Mouse (Mus musculus) layer of hippocampus, postnatal 36 days (tissue): ENCODE measurements at regions not wholly inside any gene's neighbourhood (a gene's known extent, or its start where the extent isn't known, plus 50 kb on each side); places are given as distances from the start of the nearest gene placed in this dataset.
"Not testable (repeated sequence)": the region's sequence is repeated elsewhere in the genome, so short reads cannot be mapped to it uniquely, and the experiment has no call there.

Experiments used
- DNase-seq, 2 experiments: peaks; one replicate each; pipeline ENCODE4 v3.0.0; 2022

DNA sequence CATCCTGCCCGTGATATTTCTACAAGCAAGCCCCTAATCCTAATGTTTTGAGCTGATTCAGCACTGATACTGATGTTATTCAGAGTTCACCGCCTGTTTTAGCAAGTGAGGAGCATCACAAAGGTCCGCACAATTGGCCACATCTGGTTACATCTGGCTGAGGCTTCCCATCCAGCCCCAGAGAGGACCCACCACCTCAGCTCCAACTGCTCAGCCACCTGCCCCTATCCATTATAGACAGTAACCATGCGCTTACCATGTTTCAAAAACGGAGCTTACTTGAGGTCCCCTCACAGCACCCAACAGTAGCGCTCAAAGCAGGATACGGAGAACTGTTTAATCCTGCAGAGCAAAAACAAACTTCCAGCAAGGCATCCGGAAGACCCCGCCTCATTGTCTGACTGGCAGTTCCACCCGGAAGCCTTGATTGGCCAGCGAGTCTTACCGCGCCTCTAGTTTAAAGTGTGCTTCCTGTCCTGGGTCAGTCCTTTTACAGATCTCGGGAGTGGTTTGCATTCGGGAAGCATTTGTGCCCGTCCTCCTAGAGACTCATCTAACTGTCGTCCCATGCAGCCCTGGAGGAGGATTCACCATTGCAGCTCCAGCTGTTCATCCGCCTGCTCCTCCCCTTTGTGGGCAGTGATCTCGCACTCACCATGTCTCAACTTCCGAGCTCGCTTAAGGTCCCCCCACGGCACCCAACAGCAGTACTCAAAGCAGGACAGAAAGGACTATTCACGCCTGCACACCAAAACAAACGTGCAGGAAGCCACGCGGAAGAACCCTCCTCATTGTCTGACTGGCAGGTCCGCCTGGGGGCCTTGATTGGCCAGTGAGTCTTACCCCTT lies 69.9 kb upstream of the Zfp825 start:
- DNase-seq, result peak; percentile 74 to 75

DNA sequence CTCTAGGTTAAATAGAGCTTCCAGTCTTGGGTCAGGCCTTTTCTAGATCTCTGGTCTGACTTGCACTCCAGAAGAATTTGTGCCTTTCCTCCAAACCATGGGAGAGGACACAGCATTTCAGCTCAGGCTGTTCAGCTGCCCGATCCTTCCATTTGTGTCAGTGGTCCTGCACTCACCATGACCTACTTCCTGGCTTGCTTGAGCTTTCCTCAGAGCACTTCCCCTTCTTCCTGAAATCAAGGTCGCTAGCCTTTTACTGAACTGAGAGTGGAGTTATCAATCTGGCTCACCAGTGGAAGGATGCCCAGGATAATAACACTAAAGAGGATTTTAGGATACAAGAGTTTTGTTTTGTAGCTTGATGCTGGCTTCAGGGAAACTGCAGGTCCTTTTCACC lies 70.5 kb upstream of the Zfp825 start:
- DNase-seq, result not testable (repeated sequence)

DNA sequence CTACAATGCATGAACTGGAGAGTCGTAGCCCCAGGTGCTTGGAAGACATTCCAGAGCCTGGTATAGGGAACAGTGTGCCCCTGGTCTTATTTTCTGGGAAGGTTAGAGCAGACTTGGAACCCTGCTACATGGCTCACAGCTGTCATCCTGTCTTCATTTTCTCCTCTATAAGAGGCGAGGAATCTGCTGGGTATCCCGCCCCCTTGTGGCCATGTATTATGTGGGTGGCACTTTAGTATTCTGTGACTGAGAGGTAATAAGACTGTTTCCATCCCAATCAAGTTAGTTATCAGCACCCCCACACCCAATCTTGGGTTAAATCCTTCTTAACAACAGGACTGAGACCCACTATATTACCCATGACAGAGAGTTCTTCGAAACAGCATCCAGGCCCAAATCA lies 69.4 kb upstream of the Erap1 start:
- DNase-seq, result not testable (repeated sequence)
